Mouse (Mus musculus) intestine, embryonic 14.5 days (tissue): ENCODE measurements at regions not wholly inside any gene's neighbourhood (a gene's known extent, or its start where the extent isn't known, plus 50 kb on each side); places are given as distances from the start of the nearest gene placed in this dataset.

Experiments used
- ATAC-seq: fragments of 200-750 bp; cut with Nextera tagmentation; replicated peaks from 2 replicates; pipeline ENCODE4 v1.8.0; 2017; ENCODE audit warnings: low read depth, moderate number of reproducible peaks, moderate TSS enrichment, moderate library complexity; ENCODE audit not compliant: low FRiP score, low TSS enrichment
- DNase-seq: peaks from one replicate; pipeline ENCODE4 v3.0.0-alpha.2; 2018; ENCODE audit warnings: low spot score
- H3K27ac ChIP-seq: fragments of 300-500 bp; sonication (generic); 2 replicates; pipeline ENCODE4 v1.5.1; 2014; ENCODE audit warnings: low read depth, mild to moderate bottlenecking, control low read depth
- H3K27me3 ChIP-seq: fragments of 300-500 bp; sonication (generic); replicated peaks from 2 replicates; pipeline ENCODE4 v1.6.1; 2014; ENCODE audit warnings: low read length, control low read depth; ENCODE audit not compliant: control insufficient read depth, insufficient read depth
- H3K36me3 ChIP-seq: fragments of 300-500 bp; sonication (generic); 2 replicates; pipeline ENCODE4 v1.6.1; 2014; ENCODE audit warnings: low read length, control low read depth; ENCODE audit not compliant: control insufficient read depth, insufficient read depth
- H3K4me1 ChIP-seq: fragments of 300-500 bp; sonication (generic); replicated peaks from 2 replicates; pipeline ENCODE4 v1.6.1; 2014; ENCODE audit warnings: low read length, control low read depth, mixed read lengths; ENCODE audit not compliant: control insufficient read depth, insufficient read depth
- H3K4me2 ChIP-seq: fragments of 300-500 bp; sonication (generic); 2 replicates; pipeline ENCODE4 v1.6.1; 2014; ENCODE audit warnings: low read length
- H3K4me3 ChIP-seq: fragments of 300-500 bp; sonication (generic); 2 replicates; pipeline ENCODE4 v1.5.1; 2014; ENCODE audit warnings: low read depth, low read length, control low read depth, mixed read lengths
- H3K9ac ChIP-seq: fragments of 300-500 bp; sonication (generic); 2 replicates; pipeline ENCODE4 v1.6.1; 2014; ENCODE audit warnings: mild to moderate bottlenecking, low read length
- H3K9me3 ChIP-seq: fragments of 300-500 bp; sonication (generic); 2 replicates; pipeline ENCODE4 v1.6.1; 2016; ENCODE audit warnings: low read length, control low read depth; ENCODE audit not compliant: control insufficient read depth
- WGBS: fragments of 180-500 bp; shearing (Covaris S2); extraction: QIAGEN DNeasy Blood & Tissue Kit; methylation state at CpG from one replicate; pipeline ENCODE4 v1.1.7; 2014; 5-methylcytosine and 5-hydroxymethylcytosine counted together

GRCm38 (mm10) chr12:9091951-9092350 is 62.2 kb downstream of the Ttc32 start:
- Histone ChIP-seq H3K9ac (no peak overlapping the region), H3K27ac (no peak overlapping the region), H3K27me3 (no peaks in the 10 kb centered on the region), H3K36me3 (no peaks in the 10 kb centered on the region), H3K4me3 (no peak overlapping the region), H3K9me3 (no peaks in the 10 kb centered on the region), H3K4me1 (no peaks in the 10 kb centered on the region), H3K4me2 (no peak overlapping the region)
- DNase-seq (no peak), ATAC-seq (no peak)
- 90% methylated on average over 6 of the region's 6 CpGs for WGBS

DNA sequence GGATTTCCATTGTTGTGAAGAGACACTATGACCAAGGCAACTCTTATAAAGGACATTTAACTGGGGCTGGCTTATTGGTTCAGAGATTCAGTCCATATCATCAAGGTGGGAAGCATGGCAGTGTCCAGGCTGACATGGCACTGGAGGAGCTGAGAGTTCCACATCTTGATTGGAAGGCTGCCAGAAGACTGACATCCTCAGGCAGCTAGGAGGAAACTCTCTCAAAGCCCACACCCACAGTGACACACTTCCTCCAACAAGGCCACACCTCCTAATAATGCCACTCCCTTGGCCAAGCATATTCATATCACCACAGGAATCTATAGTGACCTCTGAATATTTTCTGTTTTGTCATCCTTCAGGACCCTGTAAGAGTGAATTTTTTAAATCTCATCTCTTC is 65.3 kb downstream of the Ttc32 start:
- Histone ChIP-seq H3K4me1 (no peaks in the 10 kb centered on the region), H3K36me3 (no peaks in the 10 kb centered on the region), H3K27ac (no peak overlapping the region), H3K4me3 (no peak overlapping the region), H3K9ac (no peak overlapping the region), H3K9me3 (no peaks in the 10 kb centered on the region), H3K4me2 (no peak overlapping the region), H3K27me3 (no peaks in the 10 kb centered on the region)
- ATAC-seq (no peak), DNase-seq (no peak)

GRCm38 (mm10) chr12:9106416-9106815 is 76.6 kb downstream of the Ttc32 start:
- no peak for ATAC-seq
- WGBS, result 39% methylated on average over 3 of the region's 3 CpGs
- H3K27ac ChIP-seq, result 0 out of 2 replicates have a peak overlapping the region, but pooled peaks have one; percentile 5
- H3K36me3 ChIP-seq, result no peaks in the 10 kb centered on the region
- H3K4me3 ChIP-seq, result no peak overlapping the region
- H3K4me1 ChIP-seq, result peaks cover 3% of the 10 kb centered on the region; the same call in 1 of the 2 replicates
- DNase-seq, result no peak
- no peak overlapping the region for H3K4me2 ChIP-seq
- H3K9ac ChIP-seq, result no peak overlapping the region
- H3K9me3 ChIP-seq, result no peaks in the 10 kb centered on the region
- no peaks in the 10 kb centered on the region for H3K27me3 ChIP-seq

DNA sequence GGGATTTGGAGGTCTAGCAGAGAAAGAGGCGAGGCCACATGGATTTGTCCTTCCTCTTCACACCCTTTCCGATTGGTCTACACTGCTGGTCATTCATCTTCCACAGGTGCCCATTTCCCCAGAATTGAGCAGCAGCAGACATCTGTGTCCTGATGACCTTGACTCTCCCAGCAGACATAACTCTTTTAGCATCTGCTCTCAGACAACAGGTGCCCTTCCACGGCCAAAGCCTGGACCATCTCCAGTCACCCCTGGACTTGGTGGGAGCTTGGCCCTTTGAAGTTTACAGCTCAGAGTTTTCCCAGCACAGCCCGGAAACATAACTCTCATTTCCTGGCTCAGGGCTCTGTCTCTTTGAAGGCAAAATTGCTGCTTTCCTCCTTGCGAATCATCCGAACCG is 80.0 kb downstream of the Ttc32 start:
- no peak overlapping the region for H3K9ac ChIP-seq
- H3K27ac ChIP-seq, result no peak overlapping the region
- H3K9me3 ChIP-seq, result no peaks in the 10 kb centered on the region
- H3K36me3 ChIP-seq, result no peaks in the 10 kb centered on the region
- H3K27me3 ChIP-seq, result no peaks in the 10 kb centered on the region
- no peak overlapping the region for H3K4me2 ChIP-seq
- H3K4me1 ChIP-seq, result peaks cover 3% of the 10 kb centered on the region; the same call in 1 of the 2 replicates
- ATAC-seq (no peak), DNase-seq (no peak)
- 54% methylated on average over 7 of the region's 7 CpGs for WGBS
- no peak overlapping the region for H3K4me3 ChIP-seq

DNA sequence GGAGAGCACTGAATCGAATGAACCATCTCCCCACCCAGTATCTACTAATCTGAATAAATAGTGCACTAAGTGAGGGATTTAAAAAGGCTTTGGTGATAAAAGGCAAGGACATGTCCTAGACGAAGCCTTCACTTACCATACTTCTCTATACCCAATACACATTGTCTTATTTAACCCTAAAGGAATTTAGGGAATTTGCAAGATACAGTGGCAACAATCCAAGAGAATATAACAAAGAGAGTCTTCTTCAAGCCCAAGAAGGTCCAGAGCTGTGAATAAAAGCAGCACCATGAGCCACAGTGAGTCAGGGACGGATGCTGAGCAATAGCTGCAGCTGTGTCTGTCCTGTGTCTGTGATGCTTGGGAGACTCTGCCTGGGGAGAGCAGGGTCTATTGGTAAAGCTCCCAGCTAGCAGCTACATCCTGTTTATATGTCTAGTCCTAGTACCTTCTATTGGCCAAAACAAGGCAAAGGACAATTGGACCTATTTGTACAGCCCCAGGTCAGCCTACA is 82.4 kb downstream of the Ttc32 start:
- DNase-seq (no peak), ATAC-seq (no peak)
- H3K9me3 ChIP-seq, result no peaks in the 10 kb centered on the region
- H3K36me3 ChIP-seq, result no peaks in the 10 kb centered on the region
- H3K4me1 ChIP-seq, result no peaks in the 10 kb centered on the region; the same call in 1 of the 2 replicates
- no peak overlapping the region for H3K4me2 ChIP-seq
- no peak overlapping the region for H3K9ac ChIP-seq
- 65% methylated on average over 3 of the region's 3 CpGs for WGBS
- H3K27me3 ChIP-seq, result no peaks in the 10 kb centered on the region
- no peak overlapping the region for H3K27ac ChIP-seq
- no peak overlapping the region for H3K4me3 ChIP-seq

GRCm38 (mm10) chr12:9113652-9114051 is 83.9 kb downstream of the Ttc32 start:
- DNase-seq (no peak), ATAC-seq (no peak)
- Histone ChIP-seq H3K27ac (no peak overlapping the region), H3K9me3 (no peaks in the 10 kb centered on the region), H3K9ac (no peak overlapping the region), H3K27me3 (no peaks in the 10 kb centered on the region), H3K4me2 (no peak overlapping the region), H3K36me3 (no peaks in the 10 kb centered on the region), H3K4me1 (no peaks in the 10 kb centered on the region; the same call in 1 of the 2 replicates), H3K4me3 (no peak overlapping the region)
- 83% methylated on average over 6 of the region's 6 CpGs for WGBS

- H3K27ac ChIP-seq, result no peak overlapping the region
- no peak for ATAC-seq
- no peak for DNase-seq
- no peaks in the 10 kb centered on the region; the same call in 1 of the 2 replicates for H3K4me1 ChIP-seq
- no peaks in the 10 kb centered on the region for H3K36me3 ChIP-seq
- H3K27me3 ChIP-seq, result no peaks in the 10 kb centered on the region
- no peaks in the 10 kb centered on the region for H3K9me3 ChIP-seq
- no peak overlapping the region for H3K4me2 ChIP-seq
- H3K9ac ChIP-seq, result no peak overlapping the region
- H3K4me3 ChIP-seq, result no peak overlapping the region
- 85% methylated on average over 1 of the region's 1 CpGs for WGBS
Observed at GRCm38 (mm10) chr12:9114061-9114460, 84.3 kb downstream of the Ttc32 start.

DNA sequence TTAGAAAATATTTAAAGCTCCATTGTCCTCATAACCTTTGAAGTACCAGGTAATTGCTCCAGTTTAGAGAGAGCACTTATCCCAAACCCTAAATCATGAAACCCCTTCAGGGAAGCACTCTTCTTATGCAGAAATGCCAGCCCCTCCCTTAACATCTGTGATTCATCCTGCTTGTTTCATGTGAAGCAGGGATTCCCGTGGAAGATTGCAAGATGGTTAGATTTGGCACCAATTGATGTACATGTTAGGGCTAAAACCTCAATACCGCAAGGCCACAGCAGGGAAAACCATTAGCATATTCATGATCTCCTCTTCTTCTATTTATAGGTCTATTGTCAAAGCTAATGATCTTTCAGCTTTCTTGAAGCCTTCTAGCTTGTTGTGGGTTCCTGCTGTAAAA is 88.8 kb downstream of the Ttc32 start:
- Histone ChIP-seq H3K36me3 (no peaks in the 10 kb centered on the region), H3K4me3 (no peak overlapping the region), H3K4me1 (no peaks in the 10 kb centered on the region), H3K27me3 (no peaks in the 10 kb centered on the region), H3K27ac (no peak overlapping the region), H3K9me3 (no peaks in the 10 kb centered on the region), H3K9ac (no peak overlapping the region), H3K4me2 (no peak overlapping the region)
- DNase-seq (no peak), ATAC-seq (no peak)
- 66% methylated on average over 2 of the region's 2 CpGs for WGBS

GRCm38 (mm10) chr12:9127931-9128550 is 98.2 kb downstream of the Ttc32 start:
- 85% methylated on average over 10 of the region's 10 CpGs for WGBS
- DNase-seq, result no peak
- Histone ChIP-seq H3K27me3 (no peaks in the 10 kb centered on the region), H3K4me2 (no peak overlapping the region), H3K27ac (no peak overlapping the region), H3K9me3 (no peaks in the 10 kb centered on the region), H3K36me3 (no peaks in the 10 kb centered on the region), H3K9ac (no peak overlapping the region), H3K4me3 (no peak overlapping the region), H3K4me1 (no peaks in the 10 kb centered on the region)
- ATAC-seq, result no peak
